Mouse (Mus musculus) liver, embryonic 11.5 days (tissue): Measurements from ENCODE around the gene Tlnrd1. TPM values are rescaled to one million over a fixed set of nuclear protein-coding genes. Genes with fewer than 3 reads are reported as not detected.

ENCODE experiments used
- ATAC-seq: fragments of 200-750 bp; cut with Nextera tagmentation; replicated peaks from 2 replicates; pipeline ENCODE4 v1.8.0; 2017; ENCODE audit warnings: moderate number of reproducible peaks, mild to moderate bottlenecking, moderate TSS enrichment, moderate library complexity; ENCODE audit not compliant: low FRiP score
- DNase-seq: peaks from one replicate; pipeline ENCODE4 v3.0.0-alpha.2; 2017; ENCODE audit warnings: low spot score
- H3K27ac ChIP-seq: fragments of 300-500 bp; sonication (generic); 2 replicates; pipeline ENCODE4 v1.5.1; 2014; ENCODE audit warnings: mild to moderate bottlenecking, low read depth, low read length, control low read depth
- H3K27me3 ChIP-seq: fragments of 300-500 bp; sonication (generic); replicated peaks from 2 replicates; pipeline ENCODE4 v1.6.1; 2014; ENCODE audit warnings: low read length, mixed read lengths; ENCODE audit not compliant: control insufficient read depth, insufficient read depth
- H3K36me3 ChIP-seq: fragments of 300-500 bp; sonication (generic); 2 replicates; pipeline ENCODE4 v1.6.1; 2014; ENCODE audit warnings: mild to moderate bottlenecking, low read length, moderate library complexity, mixed read lengths; ENCODE audit not compliant: control insufficient read depth, insufficient read depth
- H3K4me1 ChIP-seq: fragments of 300-500 bp; sonication (generic); replicated peaks from 2 replicates; pipeline ENCODE4 v1.6.1; 2014; ENCODE audit warnings: low read length, mixed read lengths; ENCODE audit not compliant: control insufficient read depth, insufficient read depth
- H3K4me2 ChIP-seq: fragments of 300-500 bp; sonication (generic); 2 replicates; pipeline ENCODE4 v1.6.1; 2014; ENCODE audit warnings: mild to moderate bottlenecking, control low read depth, moderate library complexity
- H3K4me3 ChIP-seq: fragments of 300-500 bp; sonication (generic); 2 replicates; pipeline ENCODE4 v1.5.1; 2014; ENCODE audit warnings: low read depth, low read length, control low read depth
- H3K9ac ChIP-seq: fragments of 300-500 bp; sonication (generic); 2 replicates; pipeline ENCODE4 v1.6.1; 2014; ENCODE audit warnings: low read depth, low read length, control low read depth
- H3K9me3 ChIP-seq: fragments of 300-500 bp; sonication (generic); 2 replicates; pipeline ENCODE4 v1.6.1; 2016; ENCODE audit warnings: low read length, inconsistent platforms, mixed read lengths; ENCODE audit not compliant: control insufficient read depth
- WGBS: fragments of 180-500 bp; shearing (Covaris S2); extraction: QIAGEN DNeasy Blood & Tissue Kit; methylation state at CpG from one replicate; pipeline ENCODE4 v1.1.7; 2014; 5-methylcytosine and 5-hydroxymethylcytosine counted together
- polyA plus RNA-seq: library from polyadenylated mRNA; unstranded; fragments of >200 nt; fragmentation: Nextera tagmentation; extraction: Ambion mirVana; gene quantifications from 2 replicates; pipeline ENCODE4 v1.2.1, GENCODE M21; 2014

The Tlnrd1 gene
- polyA plus RNA-seq, 1 experiment from 2014 or later: 16.4 TPM

- Histone ChIP-seq H3K4me1 (peaks cover 6% of the 10 kb centered on the region), H3K4me3 (no peak overlapping the region), H3K27ac (peak overlapping the region; percentile 39), H3K9me3 (no peaks in the 10 kb centered on the region), H3K9ac (no peak overlapping the region), H3K27me3 (no peaks in the 10 kb centered on the region), H3K4me2 (no peak overlapping the region), H3K36me3 (peaks cover 14% of the 10 kb centered on the region)
- DNase-seq: no peak
- no peak for ATAC-seq
- WGBS: 56% methylated on average over 5 of the region's 5 CpGs
Measured at GRCm38 (mm10) chr7:83902296-83903145, 18.4 kb upstream of the Tlnrd1 start.

- ATAC-seq: no peak
- no peak overlapping the region for H3K27ac ChIP-seq
- no peak overlapping the region for H3K9ac ChIP-seq
- H3K4me2 ChIP-seq: no peak overlapping the region
- no peak overlapping the region for H3K4me3 ChIP-seq
- 85% methylated on average over 4 of the region's 4 CpGs for WGBS
- no peaks in the 10 kb centered on the region for H3K9me3 ChIP-seq
- no peaks in the 10 kb centered on the region for H3K27me3 ChIP-seq
- peaks cover 12% of the 10 kb centered on the region for H3K4me1 ChIP-seq
- peaks cover 20% of the 10 kb centered on the region for H3K36me3 ChIP-seq
- no peak for DNase-seq
Measured at GRCm38 (mm10) chr7:83901425-83901824, 17.3 kb upstream of the Tlnrd1 start.

- no peak overlapping the region for H3K27ac ChIP-seq
- no peak overlapping the region for H3K4me2 ChIP-seq
- H3K9me3 ChIP-seq: no peaks in the 10 kb centered on the region
- H3K27me3 ChIP-seq: no peaks in the 10 kb centered on the region
- WGBS: 84% methylated on average over 3 of the region's 3 CpGs
- DNase-seq (no peak), ATAC-seq (no peak)
- no peak overlapping the region for H3K4me3 ChIP-seq
- peaks cover 15% of the 10 kb centered on the region for H3K4me1 ChIP-seq
- H3K9ac ChIP-seq: no peak overlapping the region
- peaks cover 23% of the 10 kb centered on the region for H3K36me3 ChIP-seq
Measured at GRCm38 (mm10) chr7:83900519-83900918, 16.4 kb upstream of the Tlnrd1 start.

GRCm38 (mm10) chr7:83898267-83898666 is 14.2 kb upstream of the Tlnrd1 start:
- H3K27ac ChIP-seq: peak overlapping the region; percentile 38; the same call in 1 of the 2 replicates
- peak; percentile 89 for ATAC-seq
- 48% methylated on average over 11 of the region's 11 CpGs for WGBS

GRCm38 (mm10) chr7:83896077-83896740 is 12.1 kb upstream of the Tlnrd1 start:
- peaks cover 34% of the 10 kb centered on the region for H3K4me1 ChIP-seq
- no peak overlapping the region for H3K27ac ChIP-seq
- H3K9ac ChIP-seq: no peak overlapping the region

More at GRCm38 (mm10) chr7:83898267-83898666, 14.2 kb upstream of the Tlnrd1 start:
- H3K27me3 ChIP-seq: no peaks in the 10 kb centered on the region
- no peak overlapping the region for H3K4me2 ChIP-seq
- H3K9ac ChIP-seq: no peak overlapping the region
- H3K4me3 ChIP-seq: no peak overlapping the region
- no peaks in the 10 kb centered on the region for H3K9me3 ChIP-seq
- peaks cover 28% of the 10 kb centered on the region for H3K4me1 ChIP-seq
- DNase-seq: no peak
- peaks cover 31% of the 10 kb centered on the region for H3K36me3 ChIP-seq

GRCm38 (mm10) chr7:83894348-83894747 is 10.2 kb upstream of the Tlnrd1 start:
- Histone ChIP-seq H3K4me1 (peaks cover 34% of the 10 kb centered on the region), H3K9me3 (no peaks in the 10 kb centered on the region), H3K9ac (no peak overlapping the region), H3K4me3 (0 out of 2 replicates have a peak overlapping the region, but pooled peaks have one; percentile 13), H3K27ac (no peak overlapping the region), H3K4me2 (peak overlapping the region; percentile 81; the same call in 1 of the 2 replicates), H3K27me3 (no peaks in the 10 kb centered on the region), H3K36me3 (peaks cover 25% of the 10 kb centered on the region)
- ATAC-seq (no peak), DNase-seq (no peak)
- 89% methylated on average over 1 of the region's 1 CpGs for WGBS

More at GRCm38 (mm10) chr7:83896077-83896740, 12.1 kb upstream of the Tlnrd1 start:
- Histone ChIP-seq H3K4me2 (no peak overlapping the region), H3K4me3 (no peak overlapping the region), H3K36me3 (peaks cover 31% of the 10 kb centered on the region), H3K27me3 (no peaks in the 10 kb centered on the region), H3K9me3 (no peaks in the 10 kb centered on the region)
- DNase-seq (no peak), ATAC-seq (no peak)
- WGBS: 69% methylated on average over 5 of the region's 5 CpGs

- Histone ChIP-seq H3K9ac (peak overlapping the region; percentile 86), H3K27me3 (no peaks in the 10 kb centered on the region)
Measured at GRCm38 (mm10) chr7:83892333-83892669, 8.2 kb upstream of the Tlnrd1 start.

GRCm38 (mm10) chr7:83891433-83892332 is 7.6 kb upstream of the Tlnrd1 start:
- 5% methylated on average over 44 of the region's 44 CpGs for WGBS
- Histone ChIP-seq H3K27ac (peak overlapping the region; percentile 76), H3K9me3 (no peaks in the 10 kb centered on the region), H3K9ac (peak overlapping the region; percentile 86), H3K4me3 (peak overlapping the region; percentile 79), H3K36me3 (peaks cover 14% of the 10 kb centered on the region), H3K27me3 (no peaks in the 10 kb centered on the region), H3K4me2 (peak overlapping the region; percentile 81), H3K4me1 (peaks cover 27% of the 10 kb centered on the region)
- ATAC-seq: peak; percentile 97
- peak; percentile 99 for DNase-seq

More at GRCm38 (mm10) chr7:83892333-83892669, 8.2 kb upstream of the Tlnrd1 start:
- peak overlapping the region; percentile 76 for H3K27ac ChIP-seq
- H3K4me2 ChIP-seq: peak overlapping the region; percentile 81
- no peaks in the 10 kb centered on the region for H3K9me3 ChIP-seq
- peaks cover 15% of the 10 kb centered on the region for H3K36me3 ChIP-seq
- H3K4me3 ChIP-seq: peak overlapping the region; percentile 79
- WGBS: 0% methylated on average over 21 of the region's 21 CpGs
- peaks cover 28% of the 10 kb centered on the region for H3K4me1 ChIP-seq
- ATAC-seq (no peak; the same call in 1 of the 2 replicates), DNase-seq (no peak)
